Mouse (Mus musculus) spleen, adult 2 months (tissue): ENCODE results near the gene Ndnf. TPM values are rescaled to one million over a fixed set of nuclear protein-coding genes. Genes with fewer than 3 reads are reported as not detected.
A peak's percentile ranks its signal among the peaks of the same experiment; 100 is the strongest.

Experiments
- DNase-seq, 2 experiments: peaks; one replicate each; pipeline versions ENCODE4 v3.0.0 to v3.0.0-alpha.2; 2012 to 2021; ENCODE audit warnings: low spot score in 2 of 2, low read depth in 1 of 2
- H3K27ac ChIP-seq: fragments of 200-500 bp; 2 replicates; pipeline ENCODE4 v1.5.1; 2012; ENCODE audit warnings: low read length, inconsistent platforms; ENCODE audit not compliant: insufficient read depth
- H3K27me3 ChIP-seq: fragments of 200-500 bp; 2 replicates; pipeline ENCODE4 v1.6.1; 2012; ENCODE audit warnings: mild to moderate bottlenecking, moderate library complexity, low read length, inconsistent platforms; ENCODE audit not compliant: control insufficient read depth, insufficient read depth
- H3K36me3 ChIP-seq: fragments of 200-500 bp; 2 replicates; pipeline ENCODE4 v1.6.1; 2012; ENCODE audit warnings: mild to moderate bottlenecking, low read length, inconsistent platforms; ENCODE audit not compliant: control insufficient read depth, insufficient read depth
- H3K4me1 ChIP-seq: fragments of 200-500 bp; 2 replicates; pipeline ENCODE4 v1.6.1; 2011; ENCODE audit warnings: inconsistent platforms; ENCODE audit not compliant: control insufficient read depth, insufficient read depth, insufficient read length
- H3K4me3 ChIP-seq: fragments of 200-500 bp; 2 replicates; pipeline ENCODE4 v1.5.1; 2011; ENCODE audit warnings: mild to moderate bottlenecking, inconsistent platforms; ENCODE audit not compliant: insufficient read depth, insufficient read length; ENCODE audit errors: extremely low read depth
- CTCF ChIP-seq: fragments of 200-500 bp; IDR thresholded peaks from 2 replicates; pipeline ENCODE4 v1.5.1; 2011; ENCODE audit warnings: mild to moderate bottlenecking, inconsistent platforms; ENCODE audit not compliant: insufficient read depth, insufficient read length, insufficient replicate concordance; ENCODE audit errors: extremely low read depth
- POLR2A ChIP-seq: fragments of 200-500 bp; IDR thresholded peaks from 2 replicates; pipeline ENCODE4 v1.6.1; 2011; ENCODE audit warnings: low read depth, low read length, inconsistent platforms
- WGBS: fragments of 180-500 bp; shearing (Covaris S2); methylation state at CpG from one replicate; pipeline ENCODE4 v1.1.7; 2018; 5-methylcytosine and 5-hydroxymethylcytosine counted together
- polyA plus RNA-seq: library from polyadenylated mRNA; depleted of rRNA; stranded (reverse); fragments of >200 nt; gene quantifications from 2 replicates; pipeline ENCODE4 v1.2.3, GENCODE M21; 2012

Ndnf gene
- polyA plus RNA-seq, 1 experiment = 0.21 TPM

DNA sequence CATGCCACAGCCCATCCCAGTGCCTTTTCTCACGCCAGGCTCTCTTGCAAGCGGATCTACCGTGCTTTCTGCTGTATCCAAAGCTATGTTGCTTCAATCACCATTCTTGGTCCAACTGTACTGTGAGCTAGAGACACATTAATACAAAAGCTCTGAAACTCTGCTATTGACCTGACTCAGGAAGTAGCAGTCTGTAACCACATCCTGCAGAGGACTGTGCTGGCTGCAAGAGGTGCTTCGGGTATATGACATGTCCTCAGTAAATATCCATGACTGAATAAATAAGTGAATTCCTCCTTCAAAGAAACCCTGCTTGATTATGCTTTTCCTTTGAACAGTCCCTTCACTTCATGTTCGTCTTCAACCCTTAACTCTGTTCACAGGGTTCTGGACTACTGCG, 23.7 kb upstream of the Ndnf start:
- peak in 1 of 2 experiments; percentile 20 for DNase-seq
- Histone ChIP-seq H3K36me3 (no peaks in the 10 kb centered on the region), H3K27me3 (no peaks in the 10 kb centered on the region), H3K4me3 (no peak overlapping the region), H3K4me1 (peaks cover 7% of the 10 kb centered on the region), H3K27ac (peak overlapping the region; percentile 78)
- WGBS = 24% methylated on average over 6 of the region's 6 CpGs
- no peak for TF ChIP-seq POLR2A
- TF ChIP-seq CTCF = no peak

DNA sequence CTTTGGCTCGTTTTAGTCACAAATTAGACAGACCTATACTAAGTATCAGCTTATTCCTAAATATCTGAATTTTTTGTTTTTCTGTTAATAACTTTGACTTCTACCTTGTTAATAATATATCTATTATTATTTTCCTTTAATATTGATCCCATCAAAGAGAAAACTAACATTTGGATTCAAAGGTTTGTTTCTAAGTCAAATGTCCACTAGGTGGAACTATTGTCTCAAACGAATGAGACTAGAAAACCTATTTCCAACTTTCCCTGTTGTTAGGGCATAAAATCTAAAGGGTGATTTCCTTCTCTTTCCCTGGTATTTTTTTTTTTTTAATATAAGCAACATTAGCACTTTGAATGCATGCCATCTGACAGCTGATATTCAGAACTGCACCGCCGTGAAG, 20.0 kb upstream of the Ndnf start:
- 48% methylated on average over 4 of the region's 4 CpGs for WGBS
- DNase-seq = no peak
- Histone ChIP-seq H3K27ac (no peak overlapping the region), H3K4me3 (no peak overlapping the region), H3K27me3 (no peaks in the 10 kb centered on the region), H3K4me1 (peaks cover 7% of the 10 kb centered on the region), H3K36me3 (no peaks in the 10 kb centered on the region)
- TF ChIP-seq CTCF (no peak), POLR2A (no peak)

DNA sequence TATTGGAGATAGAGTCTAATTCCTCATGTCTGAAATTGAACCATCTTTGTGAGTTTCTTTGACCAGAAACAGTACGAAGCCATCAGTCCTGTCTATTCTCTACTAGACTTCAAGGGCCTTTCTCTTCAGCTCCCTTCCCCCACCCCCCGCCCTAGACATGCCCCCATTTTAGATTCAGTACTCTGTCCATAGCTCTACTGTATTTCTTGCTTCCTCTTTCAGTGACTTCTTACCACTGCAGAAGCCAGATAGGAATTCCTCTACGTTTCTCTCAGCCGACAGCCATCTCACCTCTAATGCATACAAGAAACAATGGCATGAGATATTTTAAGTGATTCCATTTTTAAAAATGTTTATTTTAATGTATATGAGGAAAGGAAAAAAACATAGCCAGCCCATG, 10.1 kb upstream of the Ndnf start:
- no peaks in the 10 kb centered on the region; the same call in none of the 2 replicates for H3K4me1 ChIP-seq
- H3K36me3 ChIP-seq = no peaks in the 10 kb centered on the region
- no peak for TF ChIP-seq CTCF
- no peak for TF ChIP-seq POLR2A
- DNase-seq = no peak
- WGBS = 40% methylated on average over 4 of the region's 4 CpGs
- H3K4me3 ChIP-seq = no peak overlapping the region
- H3K27ac ChIP-seq = no peak overlapping the region
- H3K27me3 ChIP-seq = no peaks in the 10 kb centered on the region

DNA sequence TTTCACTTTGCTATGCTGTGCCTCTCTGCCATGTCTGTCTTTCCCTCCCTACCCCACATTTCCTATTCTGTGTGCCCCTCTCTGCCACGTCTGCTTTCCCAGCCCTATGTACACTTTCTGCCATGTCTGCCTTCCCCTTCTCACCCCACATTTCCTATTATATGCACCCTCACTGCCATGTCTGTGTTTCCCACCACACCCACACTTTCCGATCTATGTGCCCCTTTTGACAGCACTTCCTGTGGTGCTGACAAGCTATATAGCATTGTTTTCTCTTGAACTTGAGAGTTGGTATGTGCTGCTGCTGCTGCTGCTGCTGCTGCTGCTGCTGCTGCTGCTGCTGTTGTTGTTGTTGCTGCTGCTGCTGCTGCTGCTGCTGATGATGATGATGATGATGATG, 9.3 kb upstream of the Ndnf start:
- no peak overlapping the region for H3K4me3 ChIP-seq
- TF ChIP-seq CTCF (no peak), POLR2A (no peak)

DNA sequence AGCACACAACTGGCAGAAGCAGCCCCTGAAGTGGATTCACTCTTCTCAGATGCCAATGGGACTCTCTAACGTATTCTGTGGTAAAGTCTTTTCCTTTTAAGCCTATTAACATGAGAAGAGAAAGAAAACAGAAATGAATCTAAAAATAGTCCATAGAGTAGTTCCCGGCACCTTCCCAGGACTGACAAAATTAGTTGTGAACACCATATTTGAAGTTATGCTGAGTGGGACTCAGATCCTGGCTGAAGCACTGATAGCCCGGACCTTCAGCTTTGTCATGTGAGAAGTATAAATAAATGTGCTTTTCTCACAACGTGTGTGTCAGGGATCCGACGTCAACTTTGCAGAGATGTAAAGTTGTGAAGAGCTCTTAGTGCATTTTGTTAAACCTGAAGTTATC, 7.4 kb upstream of the Ndnf start:
- Histone ChIP-seq H3K4me1 (no peaks in the 10 kb centered on the region; the same call in none of the 2 replicates), H3K4me3 (no peak overlapping the region), H3K36me3 (no peaks in the 10 kb centered on the region), H3K27ac (no peak overlapping the region), H3K27me3 (no peaks in the 10 kb centered on the region)
- TF ChIP-seq CTCF (no peak), POLR2A (no peak)
- 64% methylated on average over 6 of the region's 6 CpGs for WGBS
- DNase-seq = no peak

More for the DNA sequence above, 9.3 kb upstream of the Ndnf start:
- Histone ChIP-seq H3K36me3 (no peaks in the 10 kb centered on the region), H3K27me3 (no peaks in the 10 kb centered on the region), H3K4me1 (no peaks in the 10 kb centered on the region; the same call in none of the 2 replicates), H3K27ac (peak overlapping the region; percentile 32; the same call in 1 of the 2 replicates)
- 21% methylated on average over 2 of the region's 2 CpGs for WGBS
- DNase-seq = no peak

DNA sequence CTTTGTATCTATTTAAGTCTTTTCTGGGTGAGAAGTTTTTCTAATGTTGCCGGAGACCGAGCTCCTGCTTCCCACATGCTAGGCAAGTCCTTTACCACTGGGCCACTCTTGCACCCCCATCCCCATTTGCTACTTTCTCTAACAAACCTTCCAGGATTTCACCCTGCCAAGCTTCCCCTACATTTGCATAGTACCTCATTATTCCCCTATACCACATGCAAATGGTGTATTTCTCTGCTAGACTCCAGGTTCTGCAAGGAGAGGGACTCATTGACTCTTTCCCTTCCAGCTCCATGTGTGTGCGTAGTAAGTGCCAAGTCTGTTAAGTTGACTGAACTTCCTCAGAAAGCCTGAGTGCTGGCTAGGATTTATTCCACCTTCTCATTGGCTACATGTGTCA, 5.1 kb upstream of the Ndnf start:
- Histone ChIP-seq H3K27ac (no peak overlapping the region), H3K36me3 (no peaks in the 10 kb centered on the region), H3K4me3 (no peak overlapping the region), H3K27me3 (no peaks in the 10 kb centered on the region), H3K4me1 (peaks cover 2% of the 10 kb centered on the region)
- TF ChIP-seq POLR2A (no peak), CTCF (no peak)
- DNase-seq = no peak
- 91% methylated on average over 3 of the region's 3 CpGs for WGBS

DNA sequence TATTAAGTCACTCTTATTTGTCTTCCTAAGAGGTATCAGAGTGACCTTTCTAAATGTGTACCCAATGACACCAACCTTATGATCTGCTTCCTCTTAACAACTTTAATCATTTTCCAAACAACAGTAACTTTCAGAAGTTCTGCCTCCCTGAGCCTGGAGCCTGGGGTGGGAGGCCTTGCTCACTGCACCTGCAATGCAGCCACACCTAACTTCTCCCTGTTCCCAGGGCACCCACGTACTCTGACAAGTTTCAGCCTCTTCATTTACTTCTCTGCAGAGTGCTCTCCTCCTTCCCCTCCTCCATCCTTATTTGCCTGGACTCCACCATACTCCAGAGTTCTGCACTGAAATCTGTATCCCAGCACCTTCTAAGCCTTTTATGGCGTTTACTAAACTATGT, 1.4 kb upstream of the Ndnf start:
- no peak overlapping the region for H3K4me3 ChIP-seq
- no peak overlapping the region for H3K27ac ChIP-seq
- peaks cover 20% of the 10 kb centered on the region for H3K27me3 ChIP-seq
- no peaks in the 10 kb centered on the region for H3K36me3 ChIP-seq
- peaks cover 16% of the 10 kb centered on the region; the same call in 1 of the 2 replicates for H3K4me1 ChIP-seq
- WGBS = 80% methylated on average over 2 of the region's 2 CpGs
- TF ChIP-seq POLR2A (no peak), CTCF (no peak)
- no peak for DNase-seq
